Mouse (Mus musculus) ES-Bruce4 (cell line): Measurements from ENCODE around the gene Atg10.

ENCODE experiments used
- CTCF ChIP-seq: IDR thresholded peaks from one replicate; pipeline ENCODE4 v1.8.1; 2011; ENCODE audit warnings: low read depth, low read length
- POLR2A ChIP-seq: IDR thresholded peaks from one replicate; pipeline ENCODE4 v1.8.1; 2011; ENCODE audit warnings: low read length; ENCODE audit not compliant: insufficient read depth

GRCm38 (mm10) chr13:91202564-91202963, 21.2 kb downstream of the Atg10 start:
- TF ChIP-seq POLR2A (no peak), CTCF (no peak)
